Mouse (Mus musculus) CH12.LX (cell line): ENCODE measurements at regions not wholly inside any gene's neighbourhood (a gene's known extent, or its start where the extent isn't known, plus 50 kb on each side); places are given as distances from the start of the nearest gene placed in this dataset.

Experiments
- DNase-seq: peaks from one replicate; pipeline ENCODE4 v3.0.0-alpha.2; 2013; ENCODE audit errors: extremely low read depth
- H3K27ac ChIP-seq: 2 replicates; pipeline ENCODE4 v1.5.1; 2012; ENCODE audit warnings: low read depth, mild to moderate bottlenecking, control low read depth, moderate library complexity; ENCODE audit not compliant: insufficient read depth
- H3K27me3 ChIP-seq: replicated peaks from 2 replicates; pipeline ENCODE3; 2012; ENCODE audit warnings: inconsistent platforms
- H3K36me3 ChIP-seq, 2 experiments: replicated peaks in 1 of 2; 2 replicates each; pipeline versions ENCODE3 to v1.6.1; 2012; ENCODE audit warnings: inconsistent platforms in 1 of 2, low read length in 1 of 2, mild to moderate bottlenecking in 1 of 2, mixed read lengths in 1 of 2, moderate library complexity in 1 of 2; ENCODE audit not compliant: control insufficient read depth in 1 of 2, insufficient read depth in 1 of 2
- H3K4me1 ChIP-seq, 2 experiments: 2 replicates each; pipeline ENCODE4 v1.6.1; 2012; ENCODE audit warnings: inconsistent platforms in 1 of 2, moderate library complexity in 1 of 2; ENCODE audit not compliant: insufficient read depth in 2 of 2, control insufficient read depth in 1 of 2
- H3K4me2 ChIP-seq: 2 replicates; pipeline ENCODE4 v1.6.1; 2012; ENCODE audit warnings: low read depth, mild to moderate bottlenecking, control low read depth; ENCODE audit not compliant: poor library complexity, insufficient read depth, severe bottlenecking
- H3K4me3 ChIP-seq, 3 experiments: fragments of 150-350 bp in 1 of 3; sonication (generic) in 1 of 3; replicated peaks in 1 of 3; 2 replicates each; pipeline versions ENCODE3 to v1.5.1; 2011 to 2012; ENCODE audit warnings: low read depth in 2 of 3, low read length in 2 of 3, mild to moderate bottlenecking in 2 of 3, moderate library complexity in 2 of 3, control low read depth in 1 of 3, improper control_type of control experiment in 1 of 3, inconsistent platforms in 1 of 3, mixed read lengths in 1 of 3; ENCODE audit not compliant: poor library complexity in 1 of 3
- H3K79me2 ChIP-seq: replicated peaks from 2 replicates; pipeline ENCODE4 v1.6.1; 2012; ENCODE audit warnings: mild to moderate bottlenecking, moderate library complexity; ENCODE audit not compliant: control insufficient read depth, poor library complexity, insufficient read depth, severe bottlenecking; ENCODE audit errors: extremely low read depth
- H3K9ac ChIP-seq: 2 replicates; pipeline ENCODE4 v1.6.1; 2012; ENCODE audit warnings: low read depth, mild to moderate bottlenecking, control low read depth, moderate library complexity; ENCODE audit not compliant: insufficient read depth
- H3K9me3 ChIP-seq: replicated peaks from 2 replicates; pipeline ENCODE3; 2012; ENCODE audit warnings: low read length, inconsistent platforms, mixed read lengths
- BHLHE40 ChIP-seq: IDR thresholded peaks from 2 replicates; pipeline ENCODE4 v1.6.1; 2011; ENCODE audit warnings: mild to moderate bottlenecking, low read depth, low read length, improper control_type of control experiment
- CHD2 ChIP-seq: IDR thresholded peaks from 2 replicates; pipeline ENCODE4 v1.6.1; 2011; ENCODE audit warnings: low read length, improper control_type of control experiment
- CTCF ChIP-seq, 2 experiments: IDR thresholded peaks in 1 of 2; conservative IDR thresholded peaks in 1 of 2; 2 replicates each; pipeline ENCODE4 v1.5.1; 2011 to 2012; ENCODE audit warnings: low read depth in 2 of 2, low read length in 2 of 2, improper control_type of control experiment in 1 of 2, inconsistent platforms in 1 of 2, mild to moderate bottlenecking in 1 of 2, moderate library complexity in 1 of 2
- ELF1 ChIP-seq: IDR thresholded peaks from 2 replicates; pipeline ENCODE4 v1.6.1; 2014; ENCODE audit warnings: low read depth, mild to moderate bottlenecking, inconsistent platforms, low read length, improper control_type of control experiment
- ETS1 ChIP-seq: conservative IDR thresholded peaks from 2 replicates; pipeline ENCODE4 v1.6.1; 2012; ENCODE audit warnings: low read depth, mild to moderate bottlenecking, inconsistent platforms, low read length, improper control_type of control experiment, moderate library complexity
- IRF4 ChIP-seq: IDR thresholded peaks from 2 replicates; pipeline ENCODE4 v1.6.1; 2014; ENCODE audit warnings: low read depth, mild to moderate bottlenecking, inconsistent platforms, low read length, improper control_type of control experiment
- JUN ChIP-seq: IDR thresholded peaks from 2 replicates; pipeline ENCODE4 v1.6.1; 2011; ENCODE audit warnings: low read depth, mild to moderate bottlenecking, low read length, improper control_type of control experiment, moderate library complexity; ENCODE audit not compliant: insufficient read depth
- JUND ChIP-seq: conservative IDR thresholded peaks from 2 replicates; pipeline ENCODE4 v1.6.1; 2011; ENCODE audit warnings: low read depth, low read length, improper control_type of control experiment
- KAT2A ChIP-seq: IDR thresholded peaks from 2 replicates; pipeline ENCODE4 v1.6.1; 2012; ENCODE audit warnings: low read length, improper control_type of control experiment, inconsistent platforms; ENCODE audit not compliant: insufficient replicate concordance
- MAFK ChIP-seq: IDR thresholded peaks from 2 replicates; pipeline ENCODE4 v1.6.1; 2011; ENCODE audit warnings: low read length, improper control_type of control experiment; ENCODE audit not compliant: insufficient replicate concordance
- MAZ ChIP-seq: IDR thresholded peaks from 2 replicates; pipeline ENCODE4 v1.6.1; 2012; ENCODE audit warnings: low read depth, mild to moderate bottlenecking, inconsistent platforms, low read length, improper control_type of control experiment, moderate library complexity
- MEF2A ChIP-seq: IDR thresholded peaks from 2 replicates; pipeline ENCODE4 v1.6.1; 2014; ENCODE audit warnings: low read depth, mild to moderate bottlenecking, inconsistent platforms, low read length, improper control_type of control experiment, borderline replicate concordance
- MYC ChIP-seq: IDR thresholded peaks from 2 replicates; pipeline ENCODE4 v1.6.1; 2011; ENCODE audit warnings: low read depth, mild to moderate bottlenecking, improper control_type of control experiment, low read length
- NELFE ChIP-seq: IDR thresholded peaks from 2 replicates; pipeline ENCODE4 v1.6.1; 2011; ENCODE audit warnings: low read depth, low read length, improper control_type of control experiment
- POLR2A ChIP-seq: IDR thresholded peaks from 2 replicates; pipeline ENCODE4 v1.6.1; 2011; ENCODE audit warnings: low read depth, mild to moderate bottlenecking, improper control_type of control experiment, low read length
- RAD21 ChIP-seq: IDR thresholded peaks from 2 replicates; pipeline ENCODE4 v1.6.1; 2011; ENCODE audit warnings: low read depth, mild to moderate bottlenecking, low read length, improper control_type of control experiment, moderate library complexity
- SMC3 ChIP-seq: IDR thresholded peaks from 2 replicates; pipeline ENCODE4 v1.6.1; 2011; ENCODE audit warnings: low read depth, low read length, improper control_type of control experiment
- TBP ChIP-seq: conservative IDR thresholded peaks from 2 replicates; pipeline ENCODE4 v1.6.1; 2011; ENCODE audit warnings: low read depth, low read length, improper control_type of control experiment
- TCF12 ChIP-seq: IDR thresholded peaks from 2 replicates; pipeline ENCODE4 v1.6.1; 2014; ENCODE audit warnings: low read depth, mild to moderate bottlenecking, inconsistent platforms, low read length, improper control_type of control experiment
- ZC3H11A ChIP-seq: IDR thresholded peaks from 2 replicates; pipeline ENCODE4 v1.6.1; 2012; ENCODE audit warnings: low read depth, mild to moderate bottlenecking, inconsistent platforms, low read length, improper control_type of control experiment
- ZKSCAN1 ChIP-seq: IDR thresholded peaks from 2 replicates; pipeline ENCODE4 v1.6.1; 2012; ENCODE audit warnings: low read depth, inconsistent platforms, low read length, improper control_type of control experiment, borderline replicate concordance
- ZNF384 ChIP-seq: IDR thresholded peaks from 2 replicates; pipeline ENCODE4 v1.6.1; 2012; ENCODE audit warnings: low read depth, low read length, improper control_type of control experiment, inconsistent platforms
- dilution Hi-C: fragments of 300-500 bp; cut with MboI; formaldehyde crosslinking; loops from 2 replicates; pipeline ENCODE4 v1.14.3; 2020; ENCODE audit warnings: low sequenced_read_pairs; ENCODE audit not compliant: extremely low pct_unique_long_range_greater_than_20kb, extremely low pct_ligation_motif_present
- in situ Hi-C: fragments of 300-500 bp; cut with MboI; formaldehyde crosslinking; loops from 3 replicates; pipeline ENCODE4 v1.14.3; 2019; ENCODE audit warnings: low sequenced_read_pairs, low pct_ligation_motif_present, low pct_unique_long_range_greater_than_20kb, mixed read lengths

GRCm38 (mm10) chr17:27322891-27323509 is 118.7 kb upstream of the Lemd2 start:
- DNase-seq: peak; percentile 5
- dilution Hi-C loops: no loop called here

GRCm38 (mm10) chr17:27318969-27319695 is 114.9 kb upstream of the Lemd2 start:
- Histone ChIP-seq H3K36me3 (no peaks in the 10 kb centered on the region), H3K4me2 (no peak overlapping the region), H3K79me2 (no peaks in the 10 kb centered on the region), H3K27ac (no peak overlapping the region), H3K9me3 (no peaks in the 10 kb centered on the region), H3K9ac (no peak overlapping the region), H3K4me1 (0 out of 4 replicates have a peak, but pooled peaks cover 0 to 2% of the 10 kb centered on the region in 2 experiments), H3K27me3 (peaks cover 88% of the 10 kb centered on the region), H3K4me3 (no peak overlapping the region)
- in situ Hi-C loops: no loop called here
- dilution Hi-C loops: no loop called here
- TF ChIP-seq SMC3: no peak
- TF ChIP-seq TBP: no peak
- no peak for TF ChIP-seq KAT2A
- no peak for TF ChIP-seq JUND
- no peak for TF ChIP-seq CHD2
- TF ChIP-seq CTCF (conservative IDR thresholded peaks at IDR 0.05 in 1 of 2, IDR thresholded peaks at IDR 0.05 in 1 of 2; ENCODE audit: low read depth in 2 of 2, low read length in 2 of 2): no peak
- no peak for TF ChIP-seq JUN
- TF ChIP-seq BHLHE40: no peak
- no peak for TF ChIP-seq MYC
- TF ChIP-seq MAZ: no peak
- DNase-seq: no peak

More at GRCm38 (mm10) chr17:27322891-27323509, 118.7 kb upstream of the Lemd2 start:
- Histone ChIP-seq H3K9ac (no peak overlapping the region), H3K36me3 (no peaks in the 10 kb centered on the region), H3K4me2 (no peak overlapping the region), H3K27ac (no peak overlapping the region), H3K4me1 (peaks cover 0 to 6% of the 10 kb centered on the region in 2 experiments; a peak in 1 of 4 replicates), H3K79me2 (no peaks in the 10 kb centered on the region), H3K4me3 (no peak overlapping the region), H3K27me3 (peaks cover 80% of the 10 kb centered on the region), H3K9me3 (peaks cover 11% of the 10 kb centered on the region)
- in situ Hi-C loops: loop anchor here (10.0 kb wide), 1 partner anchor 158 kb away; the partner anchor contains the start of gene Ip6k3
- TF ChIP-seq MEF2A: no peak
- no peak for TF ChIP-seq ELF1
- TF ChIP-seq POLR2A: no peak
- no peak for TF ChIP-seq RAD21
- TF ChIP-seq ZNF384: no peak
- no peak for TF ChIP-seq MAFK
- no peak for TF ChIP-seq ZKSCAN1
- TF ChIP-seq JUND: no peak
- TF ChIP-seq NELFE: no peak
- TF ChIP-seq ZC3H11A: no peak
- no peak; the same call in 1 of the 2 replicates for TF ChIP-seq IRF4
- TF ChIP-seq TCF12: no peak
- no peak for TF ChIP-seq ETS1
